Mouse (Mus musculus) MEL (cell line): ENCODE results near the gene Abcc8. TPM values are rescaled to one million over a fixed set of nuclear protein-coding genes. Genes with fewer than 3 reads are reported as not detected.

Experiments
- DNase-seq: peaks from one replicate; pipeline ENCODE4 v3.0.0; 2011; ENCODE audit warnings: low read depth, low spot score
- H3K27ac ChIP-seq: 2 replicates; pipeline ENCODE4 v1.5.1; 2012; ENCODE audit warnings: low read depth, mild to moderate bottlenecking, control low read depth, low read length, moderate library complexity; ENCODE audit not compliant: control insufficient read depth
- H3K27me3 ChIP-seq, 2 experiments: fragments of 150-350 bp in 1 of 2; sonication (generic) in 1 of 2; 2 replicates each; pipeline ENCODE4 v1.6.1; 2012; ENCODE audit warnings: low read length in 2 of 2, mild to moderate bottlenecking in 2 of 2, improper control_type of control experiment in 1 of 2, moderate library complexity in 1 of 2; ENCODE audit not compliant: insufficient read depth in 2 of 2, control insufficient read depth in 1 of 2
- H3K36me3 ChIP-seq, 2 experiments: 2 replicates each; pipeline ENCODE4 v1.6.1; 2012 to 2014; ENCODE audit warnings: low read length in 2 of 2, improper control_type of control experiment in 1 of 2, inconsistent platforms in 1 of 2, mild to moderate bottlenecking in 1 of 2; ENCODE audit not compliant: insufficient read depth in 2 of 2, control insufficient read depth in 1 of 2
- H3K4me1 ChIP-seq, 2 experiments: fragments of 150-350 bp in 1 of 2; sonication (generic) in 1 of 2; 2 replicates each; pipeline ENCODE4 v1.6.1; 2012; ENCODE audit warnings: low read length in 2 of 2, improper control_type of control experiment in 1 of 2, mild to moderate bottlenecking in 1 of 2; ENCODE audit not compliant: insufficient read depth in 2 of 2, control insufficient read depth in 1 of 2
- H3K4me3 ChIP-seq, 2 experiments: fragments of 150-350 bp in 1 of 2; sonication (generic) in 1 of 2; 2 replicates each; pipeline ENCODE4 v1.5.1; 2012; ENCODE audit warnings: low read depth in 2 of 2, low read length in 2 of 2, mild to moderate bottlenecking in 2 of 2, moderate library complexity in 2 of 2, control low read depth in 1 of 2, improper control_type of control experiment in 1 of 2; ENCODE audit not compliant: control insufficient read depth in 1 of 2, insufficient read depth in 1 of 2
- H3K79me2 ChIP-seq: 2 replicates; pipeline ENCODE4 v1.6.1; 2012; ENCODE audit warnings: mild to moderate bottlenecking, low read length, moderate library complexity; ENCODE audit not compliant: control insufficient read depth, poor library complexity, insufficient read depth
- H3K9ac ChIP-seq: 2 replicates; pipeline ENCODE4 v1.6.1; 2012; ENCODE audit warnings: low read depth, mild to moderate bottlenecking, control low read depth, low read length, moderate library complexity; ENCODE audit not compliant: control insufficient read depth, poor library complexity, severe bottlenecking
- H3K9me3 ChIP-seq: fragments of 150-350 bp; sonication (generic); replicated peaks from 2 replicates; pipeline ENCODE4 v1.6.1; 2012; ENCODE audit warnings: mild to moderate bottlenecking, low read length, improper control_type of control experiment, moderate library complexity; ENCODE audit not compliant: insufficient read depth
- CTCF ChIP-seq, 3 experiments: IDR thresholded peaks in 2 of 3; conservative IDR thresholded peaks in 1 of 3; 2 replicates each; pipeline ENCODE4 v1.5.1; 2011 to 2012; ENCODE audit warnings: low read length in 3 of 3, low read depth in 2 of 3, mild to moderate bottlenecking in 2 of 3, improper control_type of control experiment in 1 of 3, inconsistent platforms in 1 of 3, mixed read lengths in 1 of 3, moderate library complexity in 1 of 3; ENCODE audit not compliant: control insufficient read depth in 1 of 3, insufficient read depth in 1 of 3, poor library complexity in 1 of 3, severe bottlenecking in 1 of 3
- GABPA ChIP-seq: IDR thresholded peaks from 2 replicates; pipeline ENCODE4 v1.6.1; 2012; ENCODE audit warnings: low read depth, mild to moderate bottlenecking, inconsistent platforms, low read length, improper control_type of control experiment, moderate library complexity
- KAT2A ChIP-seq: conservative IDR thresholded peaks from 2 replicates; pipeline ENCODE4 v1.6.1; 2012; ENCODE audit warnings: low read depth, low read length, improper control_type of control experiment, inconsistent platforms
- MAZ ChIP-seq: IDR thresholded peaks from 2 replicates; pipeline ENCODE4 v1.6.1; 2012; ENCODE audit warnings: low read depth, mild to moderate bottlenecking, inconsistent platforms, low read length, improper control_type of control experiment
- MEF2A ChIP-seq: IDR thresholded peaks from 2 replicates; pipeline ENCODE4 v1.6.1; 2014; ENCODE audit warnings: low read depth, mild to moderate bottlenecking, inconsistent platforms, low read length, improper control_type of control experiment; ENCODE audit not compliant: poor library complexity, insufficient replicate concordance, severe bottlenecking; ENCODE audit errors: extremely low read depth
- MXI1 ChIP-seq: IDR thresholded peaks from 2 replicates; pipeline ENCODE4 v1.6.1; 2011; ENCODE audit warnings: mild to moderate bottlenecking, low read depth, low read length, improper control_type of control experiment
- MYC ChIP-seq: IDR thresholded peaks from 2 replicates; pipeline ENCODE4 v1.6.1; 2011; ENCODE audit warnings: low read depth, mild to moderate bottlenecking, low read length, improper control_type of control experiment, moderate library complexity
- NRF1 ChIP-seq: IDR thresholded peaks from 2 replicates; pipeline ENCODE4 v1.6.1; 2014; ENCODE audit warnings: low read depth, mild to moderate bottlenecking, inconsistent platforms, low read length, improper control_type of control experiment, moderate library complexity; ENCODE audit not compliant: poor library complexity, insufficient read depth, severe bottlenecking
- POLR2AphosphoS2 ChIP-seq: IDR thresholded peaks from 2 replicates; pipeline ENCODE4 v1.6.1; 2011; ENCODE audit warnings: low read length, improper control_type of control experiment
- RCOR1 ChIP-seq: IDR thresholded peaks from 2 replicates; pipeline ENCODE4 v1.6.1; 2012; ENCODE audit warnings: low read depth, mild to moderate bottlenecking, inconsistent platforms, low read length, improper control_type of control experiment
- SIN3A ChIP-seq: IDR thresholded peaks from 2 replicates; pipeline ENCODE4 v1.6.1; 2012; ENCODE audit warnings: low read length, improper control_type of control experiment, inconsistent platforms
- USF1 ChIP-seq: IDR thresholded peaks from 2 replicates; pipeline ENCODE4 v1.6.1; 2014; ENCODE audit warnings: low read depth, mild to moderate bottlenecking, inconsistent platforms, low read length, improper control_type of control experiment, moderate library complexity
- USF2 ChIP-seq, 2 experiments: IDR thresholded peaks; 2 replicates each; pipeline ENCODE4 v1.6.1; 2011 to 2012; ENCODE audit warnings: improper control_type of control experiment in 2 of 2, low read length in 2 of 2, borderline replicate concordance in 1 of 2, inconsistent platforms in 1 of 2, low read depth in 1 of 2, mild to moderate bottlenecking in 1 of 2; ENCODE audit not compliant: insufficient read depth in 1 of 2
- ZC3H11A ChIP-seq: IDR thresholded peaks from 2 replicates; pipeline ENCODE4 v1.6.1; 2012; ENCODE audit warnings: low read depth, mild to moderate bottlenecking, inconsistent platforms, low read length, improper control_type of control experiment
- ZMIZ1 ChIP-seq: IDR thresholded peaks from 2 replicates; pipeline ENCODE4 v1.6.1; 2012; ENCODE audit warnings: low read depth, mild to moderate bottlenecking, inconsistent platforms, low read length, improper control_type of control experiment, moderate library complexity
- polyA plus RNA-seq, 2 experiments: library from polyadenylated mRNA; stranded (reverse) in 1 of 2; unstranded in 1 of 2; fragments of >175 nt in 1 of 2; fragments of >200 nt in 1 of 2; gene quantifications; 2 replicates each; pipeline versions ENCODE4 v1.2.1 to v1.2.4; 2012; ENCODE audit warnings: low replicate concordance in 2 of 2, low read depth in 1 of 2; ENCODE audit not compliant: insufficient read length in 2 of 2, insufficient read depth in 1 of 2, missing spikeins in 1 of 2
- total RNA-seq: library from RNA; depleted of rRNA; stranded (reverse); fragments of 300-350 nt; gene quantifications from 2 replicates; pipeline ENCODE4 v1.2.3, GENCODE M21; 2012

Gene Abcc8
- total and polyA plus RNA-seq, 3 experiments = not detected

GRCm38 (mm10) chr7:46086378-46086777, 93.5 kb downstream of the Abcc8 start:
- no peaks in the 10 kb centered on the region for H3K27me3 ChIP-seq

GRCm38 (mm10) chr7:46084839-46085513, 94.9 kb downstream of the Abcc8 start:
- Histone ChIP-seq H3K4me3 (no peak overlapping the region), H3K79me2 (no peaks in the 10 kb centered on the region), H3K27ac (no peak overlapping the region), H3K27me3 (no peaks in the 10 kb centered on the region), H3K36me3 (peaks cover 0 to 5% of the 10 kb centered on the region in 2 experiments; a peak in 2 of 4 replicates), H3K9me3 (no peaks in the 10 kb centered on the region)
- DNase-seq = peak; percentile 13
- TF ChIP-seq ZMIZ1 (no peak), POLR2AphosphoS2 (peak; percentile 60)
- TF ChIP-seq, all 39 proteins: peak for 1
- Histone ChIP-seq H3K9ac (no peak overlapping the region), H3K4me1 (no peaks in the 10 kb centered on the region)

More at GRCm38 (mm10) chr7:46086378-46086777, 93.5 kb downstream of the Abcc8 start:
- TF ChIP-seq MXI1 = no peak
- no peak for TF ChIP-seq ZC3H11A
- no peak for TF ChIP-seq KAT2A
- no peak for TF ChIP-seq CTCF (IDR thresholded peaks at IDR 0.05 in 2 of 3, conservative IDR thresholded peaks at IDR 0.05 in 1 of 3; ENCODE audit: control insufficient read depth in 1 of 3, insufficient read depth in 1 of 3, low read depth in 2 of 3, low read length in 3 of 3, poor library complexity in 1 of 3, severe bottlenecking in 1 of 3)
- TF ChIP-seq MAZ = no peak
- no peak for TF ChIP-seq POLR2AphosphoS2
- TF ChIP-seq RCOR1 = no peak
- TF ChIP-seq MEF2A = no peak
- TF ChIP-seq SIN3A = no peak
- no peak for TF ChIP-seq USF2 (IDR thresholded peaks at IDR 0.05; ENCODE audit: borderline replicate concordance in 1 of 2, insufficient read depth in 1 of 2, low read depth in 1 of 2, low read length in 2 of 2)
- TF ChIP-seq NRF1 = no peak
- no peak for TF ChIP-seq USF1
- TF ChIP-seq MYC = no peak
- no peak for TF ChIP-seq GABPA
- DNase-seq = peak; percentile 44
- no peak overlapping the region for H3K27ac ChIP-seq
- H3K36me3 ChIP-seq = peaks cover 0 to 5% of the 10 kb centered on the region in 2 experiments; a peak in 2 of 4 replicates
- no peaks in the 10 kb centered on the region for H3K79me2 ChIP-seq
- no peak overlapping the region for H3K4me3 ChIP-seq
- H3K4me1 ChIP-seq = no peaks in the 10 kb centered on the region
- no peak overlapping the region for H3K9ac ChIP-seq
- no peaks in the 10 kb centered on the region for H3K9me3 ChIP-seq
